Mouse (Mus musculus): ENCODE measurements at regions not wholly inside any gene's neighbourhood (a gene's known extent, or its start where the extent isn't known, plus 50 kb on each side); places are given as distances from the start of the nearest gene placed in this dataset.

GRCm38 (mm10) chr9:115661834-115662425 lies 247.3 kb upstream of the Gadl1 start:
- Histone ChIP-seq H3K4me1 (ENCODE audit: control insufficient read depth, insufficient read depth, low read length) (no peaks in the 10 kb centered on the region; the same call in 1 of the 2 replicates), H3K36me3 (ENCODE audit: control insufficient read depth, insufficient read depth, low read length) (no peaks in the 10 kb centered on the region), H3K27me3 (ENCODE audit: control insufficient read depth, insufficient read depth, low read length) (no peaks in the 10 kb centered on the region), H3K4me3 (ENCODE audit: control insufficient read depth, low read depth, low read length) (no peak overlapping the region), H3K27ac (ENCODE audit: control insufficient read depth, insufficient read depth, low read depth, low read length) (no peak overlapping the region)
- TF ChIP-seq CTCF (IDR thresholded peaks at IDR 0.05; ENCODE audit: control insufficient read depth, insufficient read depth, insufficient replicate concordance, low read depth, low read length) (no peak), POLR2A (IDR thresholded peaks at IDR 0.05; ENCODE audit: control insufficient read depth, low read depth, low read length) (no peak)

- Histone ChIP-seq H3K27ac (ENCODE audit: control insufficient read depth, insufficient read depth, low read depth, low read length) (no peak overlapping the region), H3K4me3 (ENCODE audit: control insufficient read depth, low read depth, low read length) (no peak overlapping the region), H3K36me3 (ENCODE audit: control insufficient read depth, insufficient read depth, low read length) (no peaks in the 10 kb centered on the region), H3K27me3 (ENCODE audit: control insufficient read depth, insufficient read depth, low read length) (no peaks in the 10 kb centered on the region), H3K4me1 (ENCODE audit: control insufficient read depth, insufficient read depth, low read length) (no peaks in the 10 kb centered on the region)
- no peak for TF ChIP-seq POLR2A (IDR thresholded peaks at IDR 0.05; ENCODE audit: control insufficient read depth, low read depth, low read length)
- no peak for TF ChIP-seq CTCF (IDR thresholded peaks at IDR 0.05; ENCODE audit: control insufficient read depth, insufficient read depth, insufficient replicate concordance, low read depth, low read length)
These were observed 243.8 kb upstream of the Gadl1 start for GRCm38 (mm10) chr9:115665337-115666004.

- H3K27ac ChIP-seq (ENCODE audit: control insufficient read depth, insufficient read depth, low read depth, low read length), result no peak overlapping the region
- no peaks in the 10 kb centered on the region for H3K27me3 ChIP-seq (ENCODE audit: control insufficient read depth, insufficient read depth, low read length)
- no peaks in the 10 kb centered on the region for H3K4me1 ChIP-seq (ENCODE audit: control insufficient read depth, insufficient read depth, low read length)
- no peak overlapping the region for H3K4me3 ChIP-seq (ENCODE audit: control insufficient read depth, low read depth, low read length)
- no peak for TF ChIP-seq CTCF (IDR thresholded peaks at IDR 0.05; ENCODE audit: control insufficient read depth, insufficient read depth, insufficient replicate concordance, low read depth, low read length)
- TF ChIP-seq POLR2A (IDR thresholded peaks at IDR 0.05; ENCODE audit: control insufficient read depth, low read depth, low read length), result no peak
- H3K36me3 ChIP-seq (ENCODE audit: control insufficient read depth, insufficient read depth, low read length), result no peaks in the 10 kb centered on the region
These were observed 242.7 kb upstream of the Gadl1 start for GRCm38 (mm10) chr9:115666530-115666929.

- Histone ChIP-seq H3K4me3 (ENCODE audit: control insufficient read depth, low read depth, low read length) (no peak overlapping the region), H3K27ac (ENCODE audit: control insufficient read depth, insufficient read depth, low read depth, low read length) (no peak overlapping the region), H3K27me3 (ENCODE audit: control insufficient read depth, insufficient read depth, low read length) (no peaks in the 10 kb centered on the region), H3K36me3 (ENCODE audit: control insufficient read depth, insufficient read depth, low read length) (no peaks in the 10 kb centered on the region), H3K4me1 (ENCODE audit: control insufficient read depth, insufficient read depth, low read length) (no peaks in the 10 kb centered on the region)
- TF ChIP-seq CTCF (IDR thresholded peaks at IDR 0.05; ENCODE audit: control insufficient read depth, insufficient read depth, insufficient replicate concordance, low read depth, low read length) (no peak), POLR2A (IDR thresholded peaks at IDR 0.05; ENCODE audit: control insufficient read depth, low read depth, low read length) (no peak)
These were observed 228.3 kb upstream of the Gadl1 start for GRCm38 (mm10) chr9:115680703-115681576.

- Histone ChIP-seq H3K27ac (ENCODE audit: control insufficient read depth, insufficient read depth, low read depth, low read length) (no peak overlapping the region), H3K27me3 (ENCODE audit: control insufficient read depth, insufficient read depth, low read length) (no peaks in the 10 kb centered on the region), H3K36me3 (ENCODE audit: control insufficient read depth, insufficient read depth, low read length) (no peaks in the 10 kb centered on the region), H3K4me1 (ENCODE audit: control insufficient read depth, insufficient read depth, low read length) (no peaks in the 10 kb centered on the region), H3K4me3 (ENCODE audit: control insufficient read depth, low read depth, low read length) (no peak overlapping the region)
- TF ChIP-seq POLR2A (IDR thresholded peaks at IDR 0.05; ENCODE audit: control insufficient read depth, low read depth, low read length) (no peak), CTCF (IDR thresholded peaks at IDR 0.05; ENCODE audit: control insufficient read depth, insufficient read depth, insufficient replicate concordance, low read depth, low read length) (no peak)
These were observed 227.4 kb upstream of the Gadl1 start for GRCm38 (mm10) chr9:115681841-115682240.

GRCm38 (mm10) chr9:115683951-115684350 lies 225.3 kb upstream of the Gadl1 start:
- H3K4me1 ChIP-seq (ENCODE audit: control insufficient read depth, insufficient read depth, low read length), result no peaks in the 10 kb centered on the region

GRCm38 (mm10) chr9:115686605-115687004 lies 222.7 kb upstream of the Gadl1 start:
- Histone ChIP-seq H3K27me3 (ENCODE audit: control insufficient read depth, insufficient read depth, low read length) (no peaks in the 10 kb centered on the region), H3K4me1 (ENCODE audit: control insufficient read depth, insufficient read depth, low read length) (no peaks in the 10 kb centered on the region), H3K4me3 (ENCODE audit: control insufficient read depth, low read depth, low read length) (no peak overlapping the region), H3K27ac (ENCODE audit: control insufficient read depth, insufficient read depth, low read depth, low read length) (no peak overlapping the region), H3K36me3 (ENCODE audit: control insufficient read depth, insufficient read depth, low read length) (no peaks in the 10 kb centered on the region)
- TF ChIP-seq CTCF (IDR thresholded peaks at IDR 0.05; ENCODE audit: control insufficient read depth, insufficient read depth, insufficient replicate concordance, low read depth, low read length) (no peak), POLR2A (IDR thresholded peaks at IDR 0.05; ENCODE audit: control insufficient read depth, low read depth, low read length) (no peak)

More at GRCm38 (mm10) chr9:115683951-115684350, 225.3 kb upstream of the Gadl1 start:
- Histone ChIP-seq H3K27ac (ENCODE audit: control insufficient read depth, insufficient read depth, low read depth, low read length) (no peak overlapping the region), H3K36me3 (ENCODE audit: control insufficient read depth, insufficient read depth, low read length) (no peaks in the 10 kb centered on the region), H3K4me3 (ENCODE audit: control insufficient read depth, low read depth, low read length) (no peak overlapping the region), H3K27me3 (ENCODE audit: control insufficient read depth, insufficient read depth, low read length) (no peaks in the 10 kb centered on the region)
- no peak for TF ChIP-seq CTCF (IDR thresholded peaks at IDR 0.05; ENCODE audit: control insufficient read depth, insufficient read depth, insufficient replicate concordance, low read depth, low read length)
- no peak for TF ChIP-seq POLR2A (IDR thresholded peaks at IDR 0.05; ENCODE audit: control insufficient read depth, low read depth, low read length)
